Mouse (Mus musculus): ENCODE measurements around the gene Atmin.

Gene Atmin

GRCm38 (mm10) chr8:116951369-116951768 is 8.2 kb downstream of the Atmin start:
- DNase-seq (ENCODE audit: low spot score): no peak

GRCm38 (mm10) chr8:116951778-116952177 is 8.6 kb downstream of the Atmin start:
- DNase-seq (ENCODE audit: low spot score): no peak

GRCm38 (mm10) chr8:116952428-116952827 is 9.2 kb downstream of the Atmin start:
- no peak for DNase-seq (ENCODE audit: low spot score)

GRCm38 (mm10) chr8:116954415-116954814 is 11.2 kb downstream of the Atmin start:
- no peak for DNase-seq (ENCODE audit: low spot score)

- DNase-seq (ENCODE audit: low spot score): no peak
Measured at GRCm38 (mm10) chr8:116969531-116969930, 26.3 kb downstream of the Atmin start.

- no peak for DNase-seq (ENCODE audit: low spot score)
Measured at GRCm38 (mm10) chr8:116975066-116975465, 31.9 kb downstream of the Atmin start.

- DNase-seq (ENCODE audit: low spot score): peak; percentile 14
Measured at GRCm38 (mm10) chr8:116975606-116976005, 32.4 kb downstream of the Atmin start.

GRCm38 (mm10) chr8:116978052-116978451 is 34.9 kb downstream of the Atmin start:
- no peak for DNase-seq (ENCODE audit: low spot score)

GRCm38 (mm10) chr8:116978631-116979256 is 35.6 kb downstream of the Atmin start, which contains the start of gene 1700030J22Rik:
Gene 1700030J22Rik, minus strand, starts transcription at chr8:116978959.
- peak; percentile 98 for DNase-seq (ENCODE audit: low spot score)

- DNase-seq (ENCODE audit: low spot score): peak; percentile 70
Measured at GRCm38 (mm10) chr8:116980117-116980516, 36.9 kb downstream of the Atmin start.

GRCm38 (mm10) chr8:116989842-116990241 is 46.6 kb downstream of the Atmin start:
- no peak for DNase-seq (ENCODE audit: low spot score)

GRCm38 (mm10) chr8:116991241-116991640 is 48.0 kb downstream of the Atmin start:
- no peak for DNase-seq (ENCODE audit: low spot score)

GRCm38 (mm10) chr8:116992176-116992971 is 49.2 kb downstream of the Atmin start:
- no peak for DNase-seq (ENCODE audit: low spot score)

- peak; percentile 99 for DNase-seq (ENCODE audit: low spot score)
Measured at GRCm38 (mm10) chr8:116993095-116993867, 50.1 kb downstream of the Atmin start, which contains the start of gene Gcsh. Gene Gcsh, minus strand, starts transcription at chr8:116993537.

GRCm38 (mm10) chr8:116994016-116994716 is 51.0 kb downstream of the Atmin start:
- DNase-seq (ENCODE audit: low spot score): no peak

Data from lung, postnatal 25 days (tissue).